Mouse (Mus musculus): Measurements from ENCODE around the gene Slc15a1. TPM values are rescaled to one million over a fixed set of nuclear protein-coding genes. Genes with fewer than 3 reads are reported as not detected.
A peak's percentile ranks its signal among the peaks of the same experiment; 100 is the strongest.

Slc15a1 gene
- 0.49 and 0.76 TPM in 2 replicates for polyA plus RNA-seq (2015; fragmentation: Nextera tagmentation; extraction: Ambion mirVana)

- Histone ChIP-seq H3K27me3 (ENCODE audit: insufficient read depth, low read length) (peaks cover 25% of the 10 kb centered on the region), H3K9ac (replicated peaks; ENCODE audit: low read length) (peak within 1 kb of the TSS; percentile 26), H3K4me3 (ENCODE audit: low read length) (peak within 1 kb of the TSS; percentile 28), H3K9me3 (ENCODE audit: low read length) (no peaks in the 10 kb centered on the region), H3K27ac (ENCODE audit: low read length) (no peak within 1 kb of the TSS), H3K36me3 (ENCODE audit: insufficient read depth, low read length) (no peaks in the 10 kb centered on the region), H3K4me2 (replicated peaks; ENCODE audit: low read depth, low read length) (peak within 1 kb of the TSS; percentile 52), H3K4me1 (ENCODE audit: insufficient read depth, low read length) (peaks cover 3% of the 10 kb centered on the region; the same call in 1 of the 2 replicates)
- ATAC-seq (ENCODE audit: low FRiP score, low TSS enrichment) = peak; percentile 67
- WGBS = 8% methylated on average over 33 of the region's 33 CpGs
Measured at GRCm38 (mm10) chr14:121504781-121505484, at the start of gene Slc15a1. Gene Slc15a1 (minus strand): TSS chr14:121505252.

- no peaks in the 10 kb centered on the region for H3K27me3 ChIP-seq (ENCODE audit: insufficient read depth, low read length)
- no peaks in the 10 kb centered on the region for H3K9me3 ChIP-seq (ENCODE audit: low read length)
- no peak overlapping the region for H3K4me3 ChIP-seq (ENCODE audit: low read length)
- ATAC-seq (ENCODE audit: low FRiP score, low TSS enrichment) = no peak
- peaks cover 22% of the 10 kb centered on the region; the same call in 1 of the 2 replicates for H3K36me3 ChIP-seq (ENCODE audit: insufficient read depth, low read length)
- H3K9ac ChIP-seq (replicated peaks; ENCODE audit: low read length) = no peak overlapping the region
- H3K4me1 ChIP-seq (ENCODE audit: insufficient read depth, low read length) = no peaks in the 10 kb centered on the region
- no peak overlapping the region for H3K4me2 ChIP-seq (replicated peaks; ENCODE audit: low read depth, low read length)
- no peak overlapping the region for H3K27ac ChIP-seq (ENCODE audit: low read length)
Measured at GRCm38 (mm10) chr14:121553785-121554184, 48.7 kb upstream of the Slc15a1 start.

DNA sequence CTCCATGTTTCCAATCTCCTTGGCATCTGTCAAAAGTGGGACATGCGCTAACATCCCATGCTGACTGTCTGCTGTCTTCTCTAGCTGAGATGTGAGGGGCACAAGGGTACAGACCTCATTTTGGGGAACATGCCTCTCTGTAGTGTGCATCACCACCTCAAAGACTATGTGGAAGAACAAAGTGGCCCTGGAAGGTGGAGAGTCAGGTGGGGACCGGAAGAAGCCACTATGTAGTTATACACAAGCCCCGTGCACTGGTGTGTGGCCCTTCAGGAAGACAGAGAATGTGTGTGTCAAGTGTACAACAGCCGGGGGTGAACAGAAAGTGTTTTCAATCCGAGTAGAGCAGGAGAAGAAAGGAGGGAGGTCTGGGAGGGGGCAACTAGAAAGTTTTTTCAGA, 47.5 kb upstream of the Slc15a1 start:
- Histone ChIP-seq H3K9ac (replicated peaks; ENCODE audit: low read length) (no peak overlapping the region), H3K4me2 (replicated peaks; ENCODE audit: low read depth, low read length) (no peak overlapping the region), H3K27me3 (ENCODE audit: insufficient read depth, low read length) (no peaks in the 10 kb centered on the region), H3K4me1 (ENCODE audit: insufficient read depth, low read length) (no peaks in the 10 kb centered on the region), H3K4me3 (ENCODE audit: low read length) (no peak overlapping the region), H3K36me3 (ENCODE audit: insufficient read depth, low read length) (peaks cover 18% of the 10 kb centered on the region; the same call in 1 of the 2 replicates), H3K9me3 (ENCODE audit: low read length) (no peaks in the 10 kb centered on the region), H3K27ac (ENCODE audit: low read length) (no peak overlapping the region)
- 81% methylated on average over 5 of the region's 5 CpGs for WGBS
- ATAC-seq (ENCODE audit: low FRiP score, low TSS enrichment) = no peak

DNA sequence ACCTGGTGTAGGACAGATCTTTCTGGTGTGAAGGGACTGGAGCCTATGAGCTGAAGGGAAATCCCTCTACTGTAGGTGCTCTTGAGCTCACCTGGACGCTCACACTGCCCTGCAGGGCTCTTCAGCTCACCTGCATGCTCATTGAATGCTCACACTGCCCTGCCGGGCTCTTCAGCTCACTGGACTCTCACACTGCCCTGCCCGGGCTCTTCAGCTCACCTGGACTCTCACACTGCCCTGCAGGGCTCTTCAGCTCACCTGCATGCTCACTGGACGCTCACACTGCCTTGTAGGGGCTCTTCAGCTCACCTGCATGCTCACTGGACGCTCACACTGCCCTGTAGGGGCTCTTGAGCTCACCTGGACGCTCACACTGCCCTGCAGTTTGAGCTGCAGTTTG, 44.8 kb upstream of the Slc15a1 start:
- H3K4me3 ChIP-seq (ENCODE audit: low read length) = no peak overlapping the region
- ATAC-seq (ENCODE audit: low FRiP score, low TSS enrichment) = no peak
- H3K36me3 ChIP-seq (ENCODE audit: insufficient read depth, low read length) = peaks cover 27% of the 10 kb centered on the region
- H3K27me3 ChIP-seq (ENCODE audit: insufficient read depth, low read length) = no peaks in the 10 kb centered on the region
- H3K4me1 ChIP-seq (ENCODE audit: insufficient read depth, low read length) = no peaks in the 10 kb centered on the region
- no peaks in the 10 kb centered on the region for H3K9me3 ChIP-seq (ENCODE audit: low read length)
- H3K27ac ChIP-seq (ENCODE audit: low read length) = no peak overlapping the region
- no peak overlapping the region for H3K4me2 ChIP-seq (replicated peaks; ENCODE audit: low read depth, low read length)
- WGBS = 75% methylated on average over 6 of the region's 6 CpGs
- H3K9ac ChIP-seq (replicated peaks; ENCODE audit: low read length) = no peak overlapping the region

GRCm38 (mm10) chr14:121547745-121548144, 42.7 kb upstream of the Slc15a1 start:
- H3K4me2 ChIP-seq (replicated peaks; ENCODE audit: low read depth, low read length) = no peak overlapping the region

GRCm38 (mm10) chr14:121546621-121547020, 41.6 kb upstream of the Slc15a1 start:
- Histone ChIP-seq H3K4me2 (replicated peaks; ENCODE audit: low read depth, low read length) (no peak overlapping the region), H3K4me1 (ENCODE audit: insufficient read depth, low read length) (no peaks in the 10 kb centered on the region), H3K27me3 (ENCODE audit: insufficient read depth, low read length) (no peaks in the 10 kb centered on the region), H3K9ac (replicated peaks; ENCODE audit: low read length) (no peak overlapping the region), H3K27ac (ENCODE audit: low read length) (no peak overlapping the region), H3K9me3 (ENCODE audit: low read length) (no peaks in the 10 kb centered on the region), H3K36me3 (ENCODE audit: insufficient read depth, low read length) (peaks cover 26% of the 10 kb centered on the region), H3K4me3 (ENCODE audit: low read length) (no peak overlapping the region)
- no peak for ATAC-seq (ENCODE audit: low FRiP score, low TSS enrichment)
- WGBS = 76% methylated on average over 5 of the region's 5 CpGs

More at GRCm38 (mm10) chr14:121547745-121548144, 42.7 kb upstream of the Slc15a1 start:
- peak; percentile 42; the same call in 1 of the 2 replicates for ATAC-seq (ENCODE audit: low FRiP score, low TSS enrichment)
- H3K27ac ChIP-seq (ENCODE audit: low read length) = no peak overlapping the region; the same call in 1 of the 2 replicates
- H3K4me3 ChIP-seq (ENCODE audit: low read length) = no peak overlapping the region
- H3K4me1 ChIP-seq (ENCODE audit: insufficient read depth, low read length) = no peaks in the 10 kb centered on the region
- H3K9ac ChIP-seq (replicated peaks; ENCODE audit: low read length) = no peak overlapping the region
- 56% methylated on average over 7 of the region's 7 CpGs for WGBS
- H3K36me3 ChIP-seq (ENCODE audit: insufficient read depth, low read length) = peaks cover 27% of the 10 kb centered on the region
- no peaks in the 10 kb centered on the region for H3K27me3 ChIP-seq (ENCODE audit: insufficient read depth, low read length)
- no peaks in the 10 kb centered on the region for H3K9me3 ChIP-seq (ENCODE audit: low read length)

- no peak for ATAC-seq (ENCODE audit: low FRiP score, low TSS enrichment)
- Histone ChIP-seq H3K4me3 (ENCODE audit: low read length) (no peak overlapping the region), H3K36me3 (ENCODE audit: insufficient read depth, low read length) (peaks cover 26% of the 10 kb centered on the region), H3K4me1 (ENCODE audit: insufficient read depth, low read length) (no peaks in the 10 kb centered on the region), H3K4me2 (replicated peaks; ENCODE audit: low read depth, low read length) (no peak overlapping the region), H3K9ac (replicated peaks; ENCODE audit: low read length) (no peak overlapping the region), H3K9me3 (ENCODE audit: low read length) (no peaks in the 10 kb centered on the region), H3K27me3 (ENCODE audit: insufficient read depth, low read length) (no peaks in the 10 kb centered on the region), H3K27ac (ENCODE audit: low read length) (no peak overlapping the region)
- 87% methylated on average over 14 of the region's 14 CpGs for WGBS
Measured at GRCm38 (mm10) chr14:121545551-121546331, 40.7 kb upstream of the Slc15a1 start.

DNA sequence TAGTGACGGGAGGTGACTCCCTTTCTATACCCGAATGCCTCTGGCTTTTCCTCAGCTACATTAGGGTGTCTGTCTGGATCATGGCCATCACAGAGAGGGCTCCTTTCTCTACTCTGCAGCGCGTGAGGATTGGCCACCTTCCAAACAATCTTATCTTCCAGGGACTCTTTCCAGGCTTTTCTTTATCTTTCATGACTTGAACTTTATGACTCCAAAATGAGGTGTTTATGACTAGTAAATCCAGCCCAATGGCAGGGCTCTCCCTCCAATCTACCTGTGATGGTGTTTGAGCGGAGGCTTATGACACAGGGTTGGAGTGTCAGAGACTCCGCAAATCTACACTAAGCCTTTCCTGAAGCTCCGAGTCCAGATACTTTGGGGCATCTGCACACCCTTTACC, 36.2 kb upstream of the Slc15a1 start:
- WGBS = 74% methylated on average over 7 of the region's 7 CpGs
- peaks cover 6% of the 10 kb centered on the region for H3K9me3 ChIP-seq (ENCODE audit: low read length)
- no peak overlapping the region for H3K27ac ChIP-seq (ENCODE audit: low read length)
- no peak for ATAC-seq (ENCODE audit: low FRiP score, low TSS enrichment)
- peaks cover 12% of the 10 kb centered on the region; the same call in 1 of the 2 replicates for H3K36me3 ChIP-seq (ENCODE audit: insufficient read depth, low read length)
- H3K27me3 ChIP-seq (ENCODE audit: insufficient read depth, low read length) = no peaks in the 10 kb centered on the region
- H3K9ac ChIP-seq (replicated peaks; ENCODE audit: low read length) = no peak overlapping the region
- H3K4me2 ChIP-seq (replicated peaks; ENCODE audit: low read depth, low read length) = no peak overlapping the region
- H3K4me1 ChIP-seq (ENCODE audit: insufficient read depth, low read length) = no peaks in the 10 kb centered on the region
- no peak overlapping the region for H3K4me3 ChIP-seq (ENCODE audit: low read length)

GRCm38 (mm10) chr14:121534501-121534900, 29.4 kb upstream of the Slc15a1 start:
- H3K4me2 ChIP-seq (replicated peaks; ENCODE audit: low read depth, low read length) = no peak overlapping the region
- H3K27me3 ChIP-seq (ENCODE audit: insufficient read depth, low read length) = no peaks in the 10 kb centered on the region
- H3K4me3 ChIP-seq (ENCODE audit: low read length) = no peak overlapping the region
- ATAC-seq (ENCODE audit: low FRiP score, low TSS enrichment) = no peak
- no peaks in the 10 kb centered on the region for H3K36me3 ChIP-seq (ENCODE audit: insufficient read depth, low read length)
- peaks cover 4% of the 10 kb centered on the region for H3K9me3 ChIP-seq (ENCODE audit: low read length)
- H3K4me1 ChIP-seq (ENCODE audit: insufficient read depth, low read length) = no peaks in the 10 kb centered on the region
- no peak overlapping the region for H3K27ac ChIP-seq (ENCODE audit: low read length)
- no peak overlapping the region for H3K9ac ChIP-seq (replicated peaks; ENCODE audit: low read length)
- 84% methylated on average over 3 of the region's 3 CpGs for WGBS

DNA sequence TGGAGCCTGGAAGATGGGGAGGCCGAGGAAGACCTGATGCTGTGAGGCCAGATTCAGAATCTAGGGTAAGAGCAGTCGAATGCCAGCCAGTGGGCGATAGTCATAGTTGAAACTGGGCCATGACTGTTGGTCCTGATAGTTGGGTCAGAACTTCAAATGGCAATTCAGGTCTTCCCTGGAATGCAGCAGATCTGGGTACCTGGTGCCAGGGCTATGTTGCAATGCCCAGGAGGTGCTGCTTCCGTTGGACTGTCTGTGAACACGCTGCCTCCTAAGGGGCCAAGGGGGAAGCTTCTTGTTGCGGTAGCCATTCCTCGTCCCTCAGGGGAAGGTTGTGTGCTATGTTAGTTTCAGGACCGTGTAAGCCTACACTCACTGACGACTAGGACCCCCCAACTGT, 25.8 kb upstream of the Slc15a1 start:
- ATAC-seq (ENCODE audit: low FRiP score, low TSS enrichment) = no peak
- Histone ChIP-seq H3K36me3 (ENCODE audit: insufficient read depth, low read length) (no peaks in the 10 kb centered on the region), H3K4me2 (replicated peaks; ENCODE audit: low read depth, low read length) (no peak overlapping the region), H3K4me3 (ENCODE audit: low read length) (no peak overlapping the region), H3K27me3 (ENCODE audit: insufficient read depth, low read length) (no peaks in the 10 kb centered on the region), H3K9ac (replicated peaks; ENCODE audit: low read length) (no peak overlapping the region), H3K27ac (ENCODE audit: low read length) (no peak overlapping the region), H3K4me1 (ENCODE audit: insufficient read depth, low read length) (no peaks in the 10 kb centered on the region), H3K9me3 (ENCODE audit: low read length) (no peaks in the 10 kb centered on the region)
- 83% methylated on average over 9 of the region's 9 CpGs for WGBS

All from kidney, embryonic 16.5 days (tissue).